Mouse (Mus musculus): ENCODE data around the gene Pla2g3. TPM values are rescaled to one million over a fixed set of nuclear protein-coding genes. Genes with fewer than 3 reads are reported as not detected.

Pla2g3 gene
- polyA plus RNA-seq, 1 experiment from 2014 or later = 0.86 TPM

Other genes starting within 250 kb of the Pla2g3 start
- gene Drg1, start 221.9 kb upstream of the Pla2g3 start, polyA plus RNA-seq (2014; fragmentation: Nextera tagmentation; extraction: Ambion mirVana) = 321 and 329 TPM in 2 replicates
- 91.2 and 97.0 TPM in 2 replicates for gene Patz1, start 199.4 kb upstream of the Pla2g3 start, polyA plus RNA-seq (2014; fragmentation: Nextera tagmentation; extraction: Ambion mirVana)
- 11.5 and 12.0 TPM in 2 replicates for gene Pik3ip1, start 157.9 kb upstream of the Pla2g3 start, polyA plus RNA-seq (2014; fragmentation: Nextera tagmentation; extraction: Ambion mirVana)
- gene Limk2, start 79.1 kb upstream of the Pla2g3 start, polyA plus RNA-seq (2014; fragmentation: Nextera tagmentation; extraction: Ambion mirVana) = 74.8 and 75.0 TPM in 2 replicates
- 51.4 and 52.3 TPM in 2 replicates for gene Rnf185, start 35.9 kb upstream of the Pla2g3 start, polyA plus RNA-seq (2014; fragmentation: Nextera tagmentation; extraction: Ambion mirVana)
- 0.09 and 0.29 TPM in 2 replicates for gene Inpp5j, start 16.5 kb downstream of the Pla2g3 start, polyA plus RNA-seq (2014; fragmentation: Nextera tagmentation; extraction: Ambion mirVana)
- gene Selenom, start 26.4 kb downstream of the Pla2g3 start, polyA plus RNA-seq (2014; fragmentation: Nextera tagmentation; extraction: Ambion mirVana) = 66.5 and 67.4 TPM in 2 replicates
- gene Smtn, start 52.3 kb downstream of the Pla2g3 start, polyA plus RNA-seq (2014; fragmentation: Nextera tagmentation; extraction: Ambion mirVana) = 27.0 and 27.5 TPM in 2 replicates
- 31.3 and 32.1 TPM in 2 replicates for gene Morc2a, start 160.9 kb downstream of the Pla2g3 start, polyA plus RNA-seq (2014; fragmentation: Nextera tagmentation; extraction: Ambion mirVana)

Measured in hindbrain, embryonic 11.5 days (tissue).